Mouse (Mus musculus) lung, postnatal 0 days (tissue): Measurements from ENCODE around the gene Tspan17.

ENCODE experiments used
- CTCF ChIP-seq: IDR thresholded peaks from 2 replicates; pipeline ENCODE4 v1.5.1; 2016; ENCODE audit warnings: antibody characterized with exemption, mild to moderate bottlenecking
- EP300 ChIP-seq: IDR thresholded peaks from 2 replicates; pipeline ENCODE4 v1.6.1; 2016; ENCODE audit warnings: antibody characterized with exemption, mild to moderate bottlenecking, control low read depth

GRCm38 (mm10) chr13:54824111-54824931, 35.1 kb downstream of the Tspan17 start:
- TF ChIP-seq CTCF, result no peak
- TF ChIP-seq EP300, result no peak
